Mouse (Mus musculus): Measurements from ENCODE around the gene Cldn5. TPM values are rescaled to one million over a fixed set of nuclear protein-coding genes. Genes with fewer than 3 reads are reported as not detected.

Gene Cldn5
- polyA plus RNA-seq (2015; fragmentation: Nextera tagmentation; extraction: Ambion mirVana), result 22.4 and 27.0 TPM in 2 replicates

DNA sequence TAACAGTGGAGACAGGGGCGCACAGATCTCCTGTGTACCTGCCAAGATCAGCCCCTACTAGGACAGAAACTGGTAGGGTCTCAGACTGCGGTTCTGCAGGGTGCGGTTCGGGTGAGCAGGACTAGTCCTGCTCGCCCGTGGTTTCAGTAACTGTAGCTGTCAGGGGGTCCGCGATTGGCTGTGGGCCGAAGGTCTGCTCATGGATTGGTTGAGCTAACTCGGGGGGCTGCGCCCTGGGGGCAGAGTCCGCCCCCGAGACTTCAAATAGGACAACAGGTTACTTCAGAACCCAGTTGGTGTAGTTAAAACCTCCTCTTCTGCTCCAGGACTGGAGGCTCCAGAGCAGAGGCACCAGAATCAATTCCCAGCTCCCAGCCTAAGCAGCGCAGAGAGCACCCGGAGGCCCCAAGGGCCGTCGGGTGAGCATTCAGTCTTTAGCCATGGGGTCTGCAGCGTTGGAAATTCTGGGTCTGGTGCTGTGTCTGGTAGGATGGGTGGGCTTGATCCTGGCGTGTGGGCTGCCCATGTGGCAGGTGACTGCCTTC lies at the start of gene Cldn5:
Gene Cldn5 (plus strand): TSS at position 292 of the 545 bp plus-strand sequence.
- WGBS, result 6% methylated on average over 19 of the region's 19 CpGs
- H3K9me3 ChIP-seq, result no peaks in the 10 kb centered on the region
- no peak within 1 kb of the TSS for H3K27ac ChIP-seq
- peak; percentile 59; the same call in 1 of the 2 replicates for ATAC-seq (ENCODE audit: low FRiP score, low read depth)
- peak within 1 kb of the TSS; percentile 47 for H3K4me3 ChIP-seq
- H3K9ac ChIP-seq, result peak within 1 kb of the TSS; percentile 61
- peaks cover 18% of the 10 kb centered on the region for H3K36me3 ChIP-seq
- H3K27me3 ChIP-seq, result peaks cover 65% of the 10 kb centered on the region
- H3K4me1 ChIP-seq, result peaks cover 15% of the 10 kb centered on the region
- peak within 1 kb of the TSS; percentile 76 for H3K4me2 ChIP-seq (replicated peaks)

DNA sequence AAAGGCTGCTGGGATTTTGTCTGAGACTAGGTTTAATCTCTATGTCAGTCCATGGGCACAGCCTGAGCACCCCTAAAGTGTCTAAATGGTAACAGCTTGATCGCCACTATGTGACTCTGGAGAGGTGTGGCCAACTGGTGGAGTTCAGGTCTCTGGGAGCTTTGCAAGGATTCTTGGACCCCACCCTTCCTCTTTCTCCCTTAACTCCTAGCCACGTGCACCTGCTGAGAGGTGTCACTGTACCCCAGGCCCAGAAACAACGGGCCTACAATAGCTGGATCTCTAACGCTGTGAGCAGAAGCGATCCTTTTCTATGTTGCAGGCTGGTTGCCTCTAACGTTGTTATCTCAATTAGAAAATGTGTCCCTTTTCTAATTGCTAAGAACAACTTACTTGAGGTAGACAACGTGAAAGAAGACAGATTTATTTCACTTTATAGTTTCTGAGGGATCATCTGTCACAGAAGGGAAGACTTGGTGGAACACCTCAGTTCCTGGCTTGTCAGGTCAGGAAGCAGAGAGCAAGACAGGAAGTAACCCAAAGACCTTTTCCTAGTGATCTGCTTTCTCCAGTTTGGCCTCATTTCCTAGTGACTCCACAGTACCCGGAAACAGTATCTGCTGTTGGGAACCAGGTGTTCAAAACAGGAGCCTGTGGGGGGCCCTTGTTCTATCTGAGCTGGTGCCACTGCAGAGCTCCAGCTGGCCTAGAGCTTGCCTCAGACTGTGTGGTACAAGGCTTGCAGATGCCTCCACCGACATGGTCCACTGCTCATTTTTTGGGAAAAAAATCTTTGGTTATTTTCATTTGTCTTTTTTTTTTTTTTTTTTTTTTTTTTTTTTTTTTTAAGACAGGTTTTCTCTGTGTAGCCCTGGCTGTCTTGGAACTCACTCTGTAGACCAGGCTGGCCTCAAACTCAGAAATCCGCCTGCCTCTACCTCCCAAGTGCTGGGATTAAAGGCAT lies 48.8 kb upstream of the Cldn5 start:
- 72% methylated on average over 10 of the region's 10 CpGs for WGBS
- Histone ChIP-seq H3K4me1 (no peaks in the 10 kb centered on the region), H3K27me3 (no peaks in the 10 kb centered on the region)

GRCm38 (mm10) chr16:18729185-18729584 lies 47.5 kb upstream of the Cldn5 start:
- Histone ChIP-seq H3K4me3 (no peak overlapping the region), H3K9me3 (no peaks in the 10 kb centered on the region), H3K27ac (no peak overlapping the region), H3K9ac (no peak overlapping the region), H3K36me3 (no peaks in the 10 kb centered on the region), H3K27me3 (no peaks in the 10 kb centered on the region), H3K4me1 (no peaks in the 10 kb centered on the region), H3K4me2 (replicated peaks) (no peak overlapping the region)
- 83% methylated on average over 5 of the region's 5 CpGs for WGBS
- ATAC-seq (ENCODE audit: low FRiP score, low read depth), result no peak

More for the DNA sequence above, 48.8 kb upstream of the Cldn5 start:
- Histone ChIP-seq H3K4me2 (replicated peaks) (no peak overlapping the region), H3K36me3 (no peaks in the 10 kb centered on the region), H3K4me3 (no peak overlapping the region), H3K27ac (no peak overlapping the region), H3K9ac (no peak overlapping the region), H3K9me3 (no peaks in the 10 kb centered on the region)
- ATAC-seq (ENCODE audit: low FRiP score, low read depth), result no peak

- no peak for ATAC-seq (ENCODE audit: low FRiP score, low read depth)
- Histone ChIP-seq H3K27me3 (no peaks in the 10 kb centered on the region), H3K27ac (no peak overlapping the region), H3K4me2 (replicated peaks) (no peak overlapping the region), H3K4me1 (no peaks in the 10 kb centered on the region), H3K4me3 (no peak overlapping the region), H3K9ac (no peak overlapping the region), H3K9me3 (no peaks in the 10 kb centered on the region), H3K36me3 (no peaks in the 10 kb centered on the region)
- 63% methylated on average over 3 of the region's 3 CpGs for WGBS
Observed at GRCm38 (mm10) chr16:18730640-18731039, 46.0 kb upstream of the Cldn5 start.

GRCm38 (mm10) chr16:18733100-18733956 lies 43.3 kb upstream of the Cldn5 start:
- Histone ChIP-seq H3K9me3 (no peaks in the 10 kb centered on the region), H3K4me3 (no peak overlapping the region), H3K27me3 (no peaks in the 10 kb centered on the region), H3K27ac (no peak overlapping the region), H3K4me1 (no peaks in the 10 kb centered on the region), H3K4me2 (replicated peaks) (no peak overlapping the region), H3K36me3 (no peaks in the 10 kb centered on the region), H3K9ac (no peak overlapping the region)
- WGBS, result 48% methylated on average over 20 of the region's 20 CpGs
- no peak for ATAC-seq (ENCODE audit: low FRiP score, low read depth)

- no peaks in the 10 kb centered on the region for H3K27me3 ChIP-seq
Observed at GRCm38 (mm10) chr16:18738303-18738702, 38.3 kb upstream of the Cldn5 start.

DNA sequence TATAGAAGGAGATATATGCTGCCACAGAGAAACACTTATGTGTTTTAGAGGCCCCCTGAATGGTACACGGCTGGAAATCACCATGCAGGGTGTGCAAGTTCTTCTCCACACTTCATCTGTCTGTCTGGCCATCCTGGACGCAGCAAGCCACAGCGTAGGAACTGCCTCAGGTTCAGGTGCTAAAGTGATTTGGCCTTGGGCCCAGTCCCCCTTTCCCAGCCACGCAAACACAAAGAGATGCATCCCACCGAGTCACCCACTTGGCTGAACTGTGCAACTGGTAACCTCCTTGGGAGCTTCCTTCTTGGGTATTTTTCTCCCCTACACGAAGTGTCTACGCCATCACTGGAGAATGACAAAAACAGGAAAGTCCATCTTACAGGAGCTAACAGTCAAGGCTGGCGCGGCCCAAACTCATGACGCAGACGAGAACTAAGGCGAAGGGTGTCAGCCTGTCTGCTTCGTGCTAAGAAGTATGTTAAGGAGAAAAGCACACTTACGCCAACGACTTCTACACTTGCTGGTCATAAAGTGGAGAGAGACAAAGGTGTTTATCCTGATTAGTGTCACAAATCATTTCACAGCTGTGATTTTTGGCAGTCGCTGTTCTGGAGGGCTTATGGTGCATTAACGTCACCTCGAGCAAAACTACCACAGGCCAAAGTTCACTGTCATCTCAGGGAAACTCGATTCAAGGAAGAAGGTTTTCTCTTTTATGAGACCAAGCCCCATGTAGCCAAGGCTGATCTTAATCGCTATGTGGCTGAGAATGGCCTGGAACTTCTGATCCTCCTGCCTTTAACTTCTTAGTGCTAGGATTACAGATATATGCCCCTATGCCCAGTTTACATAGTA lies 30.2 kb upstream of the Cldn5 start:
- Histone ChIP-seq H3K36me3 (no peaks in the 10 kb centered on the region), H3K4me2 (replicated peaks) (no peak overlapping the region), H3K27ac (no peak overlapping the region), H3K9ac (no peak overlapping the region), H3K4me1 (no peaks in the 10 kb centered on the region), H3K4me3 (no peak overlapping the region), H3K27me3 (no peaks in the 10 kb centered on the region), H3K9me3 (no peaks in the 10 kb centered on the region)
- ATAC-seq (ENCODE audit: low FRiP score, low read depth), result peak; percentile 44; the same call in 1 of the 2 replicates
- WGBS, result 58% methylated on average over 20 of the region's 20 CpGs

More at GRCm38 (mm10) chr16:18738303-18738702, 38.3 kb upstream of the Cldn5 start:
- no peak for ATAC-seq (ENCODE audit: low FRiP score, low read depth)
- no peak overlapping the region for H3K9ac ChIP-seq
- H3K4me3 ChIP-seq, result no peak overlapping the region
- H3K9me3 ChIP-seq, result no peaks in the 10 kb centered on the region
- H3K4me1 ChIP-seq, result no peaks in the 10 kb centered on the region
- H3K4me2 ChIP-seq (replicated peaks), result no peak overlapping the region
- no peak overlapping the region for H3K27ac ChIP-seq
- H3K36me3 ChIP-seq, result no peaks in the 10 kb centered on the region

GRCm38 (mm10) chr16:18751101-18751500 lies 25.5 kb upstream of the Cldn5 start:
- Histone ChIP-seq H3K4me1 (no peaks in the 10 kb centered on the region), H3K36me3 (no peaks in the 10 kb centered on the region), H3K4me3 (no peak overlapping the region), H3K9me3 (no peaks in the 10 kb centered on the region), H3K9ac (no peak overlapping the region), H3K27ac (no peak overlapping the region), H3K4me2 (replicated peaks) (no peak overlapping the region), H3K27me3 (no peaks in the 10 kb centered on the region)
- 74% methylated on average over 11 of the region's 11 CpGs for WGBS
- no peak for ATAC-seq (ENCODE audit: low FRiP score, low read depth)

- H3K4me3 ChIP-seq, result no peak overlapping the region
- no peaks in the 10 kb centered on the region for H3K9me3 ChIP-seq
- H3K36me3 ChIP-seq, result no peaks in the 10 kb centered on the region
- H3K9ac ChIP-seq, result no peak overlapping the region
- no peak overlapping the region for H3K27ac ChIP-seq
- WGBS, result 80% methylated on average over 10 of the region's 10 CpGs
- ATAC-seq (ENCODE audit: low FRiP score, low read depth), result no peak
- no peaks in the 10 kb centered on the region for H3K27me3 ChIP-seq
- H3K4me1 ChIP-seq, result no peaks in the 10 kb centered on the region
- no peak overlapping the region for H3K4me2 ChIP-seq (replicated peaks)
Observed at GRCm38 (mm10) chr16:18751885-18752499, 24.7 kb upstream of the Cldn5 start.

DNA sequence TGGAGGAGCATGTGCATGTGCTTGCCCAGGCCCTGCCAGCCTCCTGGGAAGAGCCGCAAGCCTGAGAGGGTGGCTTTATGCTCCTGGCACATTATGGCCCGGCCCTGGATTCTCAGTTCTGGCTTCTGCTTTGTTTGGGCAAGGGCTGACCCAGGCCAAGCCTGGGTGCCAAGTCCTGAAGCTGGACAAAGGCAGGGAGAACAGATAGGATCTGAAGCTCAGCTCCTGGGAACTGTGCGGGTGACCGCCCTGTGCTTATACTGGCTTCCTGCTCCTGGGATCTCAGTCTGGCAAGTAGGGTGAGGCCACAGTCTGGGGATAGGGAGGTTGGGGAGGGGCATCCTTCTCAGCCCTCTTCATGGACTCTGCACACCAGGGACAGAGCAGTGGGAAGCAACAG lies 14.9 kb upstream of the Cldn5 start:
- Histone ChIP-seq H3K4me3 (no peak overlapping the region), H3K4me2 (replicated peaks) (no peak overlapping the region), H3K36me3 (no peaks in the 10 kb centered on the region), H3K4me1 (no peaks in the 10 kb centered on the region), H3K9ac (no peak overlapping the region), H3K9me3 (no peaks in the 10 kb centered on the region), H3K27ac (no peak overlapping the region), H3K27me3 (no peaks in the 10 kb centered on the region)
- 86% methylated on average over 4 of the region's 4 CpGs for WGBS
- ATAC-seq (ENCODE audit: low FRiP score, low read depth), result no peak

GRCm38 (mm10) chr16:18762960-18763359 lies 13.7 kb upstream of the Cldn5 start:
- no peak for ATAC-seq (ENCODE audit: low FRiP score, low read depth)
- H3K9me3 ChIP-seq, result no peaks in the 10 kb centered on the region
- H3K36me3 ChIP-seq, result no peaks in the 10 kb centered on the region
- no peak overlapping the region for H3K4me2 ChIP-seq (replicated peaks)
- H3K27me3 ChIP-seq, result no peaks in the 10 kb centered on the region
- 54% methylated on average over 3 of the region's 3 CpGs for WGBS
- H3K4me3 ChIP-seq, result no peak overlapping the region
- H3K4me1 ChIP-seq, result no peaks in the 10 kb centered on the region
- H3K27ac ChIP-seq, result no peak overlapping the region
- H3K9ac ChIP-seq, result no peak overlapping the region

All from limb, embryonic 13.5 days (tissue).